Mouse (Mus musculus) bone marrow, adult 2 months (tissue): ENCODE data around the gene E330017A01Rik. TPM values are rescaled to one million over a fixed set of nuclear protein-coding genes. Genes with fewer than 3 reads are reported as not detected.

Experiments
- H3K27ac ChIP-seq: fragments of 200-500 bp; 2 replicates; pipeline ENCODE4 v1.5.1; 2012; ENCODE audit warnings: low read depth, mild to moderate bottlenecking, control low read depth, inconsistent platforms, low read length; ENCODE audit not compliant: control insufficient read depth, poor library complexity, insufficient read depth
- H3K4me1 ChIP-seq: fragments of 200-500 bp; 2 replicates; pipeline ENCODE4 v1.6.1; 2011; ENCODE audit warnings: low read length; ENCODE audit not compliant: control insufficient read depth, insufficient read depth
- H3K4me3 ChIP-seq: fragments of 200-500 bp; replicated peaks from 2 replicates; pipeline ENCODE3; 2011; ENCODE audit warnings: mild to moderate bottlenecking, low read depth, low read length, control low read depth; ENCODE audit not compliant: control insufficient read depth
- CTCF ChIP-seq: fragments of 200-500 bp; IDR thresholded peaks from 2 replicates; pipeline ENCODE4 v1.5.1; 2011; ENCODE audit warnings: low read length, control low read depth; ENCODE audit not compliant: control insufficient read depth, insufficient read depth
- POLR2A ChIP-seq: fragments of 200-500 bp; IDR thresholded peaks from 2 replicates; pipeline ENCODE4 v1.6.1; 2011; ENCODE audit warnings: low read depth, mild to moderate bottlenecking, control low read depth, low read length, borderline replicate concordance; ENCODE audit not compliant: control insufficient read depth
- WGBS: fragments of 180-500 bp; shearing (Covaris S2); methylation state at CpG from one replicate; pipeline ENCODE4 v1.1.7; 2018; 5-methylcytosine and 5-hydroxymethylcytosine counted together
- polyA plus RNA-seq: library from polyadenylated mRNA; stranded (reverse); fragments of >200 nt; gene quantifications from 2 replicates; pipeline ENCODE4 v1.2.4, GENCODE M21; 2011; ENCODE audit warnings: low replicate concordance; ENCODE audit not compliant: missing spikeins, insufficient read depth, insufficient read length

Gene E330017A01Rik
- not detected in 2 replicates for polyA plus RNA-seq

- TF ChIP-seq CTCF = no peak
- TF ChIP-seq POLR2A = no peak
- Histone ChIP-seq H3K27ac (no peak within 1 kb of the TSS), H3K4me1 (no peaks in the 10 kb centered on the region), H3K4me3 (no peak within 1 kb of the TSS)
- 48% methylated on average over 3 of the region's 3 CpGs for WGBS
These were observed at the start of gene E330017A01Rik for GRCm38 (mm10) chr16:58638689-58639175. TSS of gene E330017A01Rik (minus strand) at chr16:58638739.

DNA sequence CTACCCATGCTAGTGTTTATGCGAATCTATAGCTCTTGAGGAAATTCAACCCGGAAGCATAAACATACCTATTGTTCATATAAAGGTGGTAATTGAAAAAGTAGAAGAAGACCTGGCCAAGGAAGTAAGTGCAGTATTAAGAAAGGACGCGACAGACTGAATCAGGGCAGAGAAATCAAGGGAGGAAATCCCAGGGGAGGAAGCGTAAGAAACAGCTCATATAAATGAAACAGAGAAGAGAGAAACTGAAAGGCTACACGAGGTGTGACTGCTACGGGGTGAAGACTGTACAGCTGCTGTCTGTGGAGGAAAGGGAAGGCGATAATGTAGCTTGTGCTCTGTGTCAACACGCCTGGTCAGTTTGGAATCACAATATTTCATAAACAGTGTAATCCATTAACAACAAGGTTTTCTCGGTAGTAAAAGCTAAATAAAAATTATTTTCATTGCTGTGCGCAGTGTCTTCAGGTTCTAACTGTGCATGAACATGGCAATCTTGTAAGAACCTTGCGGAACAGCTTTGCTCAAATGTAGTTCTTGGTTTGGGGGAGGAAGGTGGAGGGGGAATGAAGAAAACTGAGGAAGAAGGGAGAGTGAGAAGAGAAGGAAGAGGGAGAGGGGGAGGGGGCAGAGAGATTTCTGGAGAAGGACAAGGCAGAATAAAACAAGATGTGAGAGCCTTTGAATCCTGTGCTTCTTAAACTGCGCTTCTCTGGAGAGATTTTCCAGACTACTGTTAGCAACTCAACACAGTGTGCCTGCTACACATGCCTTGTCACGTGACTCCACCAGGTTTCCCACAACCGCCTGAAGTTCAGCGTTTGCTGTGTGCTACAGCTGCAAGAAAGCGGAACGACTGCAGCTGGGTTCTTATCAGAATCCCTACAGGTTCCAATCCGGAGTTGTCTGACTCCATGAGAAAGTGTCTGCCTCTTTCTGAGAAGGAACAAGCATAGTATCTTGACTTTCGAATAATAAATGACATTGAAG, 47.3 kb upstream of the E330017A01Rik start:
- TF ChIP-seq POLR2A (no peak), CTCF (no peak)
- H3K4me3 ChIP-seq = peak overlapping the region; percentile 40
- H3K4me1 ChIP-seq = no peaks in the 10 kb centered on the region; the same call in 1 of the 2 replicates
- H3K27ac ChIP-seq = peak overlapping the region; percentile 61
- WGBS = 26% methylated on average over 20 of the region's 20 CpGs

- H3K27ac ChIP-seq = no peak overlapping the region
- H3K4me3 ChIP-seq = no peak overlapping the region
- TF ChIP-seq POLR2A = no peak
- no peak for TF ChIP-seq CTCF
- H3K4me1 ChIP-seq = no peaks in the 10 kb centered on the region; the same call in 1 of the 2 replicates
These were observed 46.0 kb upstream of the E330017A01Rik start for GRCm38 (mm10) chr16:58684537-58684936.

DNA sequence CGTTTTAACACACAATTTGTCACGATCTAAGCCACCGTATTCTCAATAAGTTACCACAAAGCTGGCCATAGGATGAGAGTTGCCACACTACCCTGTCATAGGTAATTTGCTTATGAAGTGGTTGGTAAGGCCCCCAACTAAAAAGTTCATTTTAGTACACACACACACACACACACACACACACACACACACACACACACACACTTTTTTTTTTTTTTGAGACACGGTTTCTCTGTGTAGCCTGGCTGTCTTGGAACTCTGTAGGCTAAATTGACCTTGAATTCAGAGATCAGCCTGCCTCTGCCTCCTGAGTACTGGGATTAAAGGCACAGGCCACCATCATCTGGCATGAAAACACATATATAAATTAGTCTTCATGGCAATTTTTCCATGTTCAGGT, 45.4 kb upstream of the E330017A01Rik start:
- Histone ChIP-seq H3K27ac (no peak overlapping the region), H3K4me1 (no peaks in the 10 kb centered on the region; the same call in 1 of the 2 replicates), H3K4me3 (no peak overlapping the region)
- 86% methylated on average over 4 of the region's 4 CpGs for WGBS
- TF ChIP-seq POLR2A (no peak), CTCF (no peak)

- Histone ChIP-seq H3K27ac (no peak overlapping the region), H3K4me3 (no peak overlapping the region), H3K4me1 (no peaks in the 10 kb centered on the region; the same call in 1 of the 2 replicates)
- TF ChIP-seq POLR2A (no peak), CTCF (no peak)
- 92% methylated on average over 7 of the region's 7 CpGs for WGBS
These were observed 44.3 kb upstream of the E330017A01Rik start for GRCm38 (mm10) chr16:58682870-58683269.

GRCm38 (mm10) chr16:58682046-58682445, 43.5 kb upstream of the E330017A01Rik start:
- Histone ChIP-seq H3K4me3 (no peak overlapping the region), H3K27ac (no peak overlapping the region), H3K4me1 (no peaks in the 10 kb centered on the region; the same call in 1 of the 2 replicates)
- TF ChIP-seq CTCF = no peak
- TF ChIP-seq POLR2A = no peak
- 89% methylated on average over 6 of the region's 6 CpGs for WGBS

DNA sequence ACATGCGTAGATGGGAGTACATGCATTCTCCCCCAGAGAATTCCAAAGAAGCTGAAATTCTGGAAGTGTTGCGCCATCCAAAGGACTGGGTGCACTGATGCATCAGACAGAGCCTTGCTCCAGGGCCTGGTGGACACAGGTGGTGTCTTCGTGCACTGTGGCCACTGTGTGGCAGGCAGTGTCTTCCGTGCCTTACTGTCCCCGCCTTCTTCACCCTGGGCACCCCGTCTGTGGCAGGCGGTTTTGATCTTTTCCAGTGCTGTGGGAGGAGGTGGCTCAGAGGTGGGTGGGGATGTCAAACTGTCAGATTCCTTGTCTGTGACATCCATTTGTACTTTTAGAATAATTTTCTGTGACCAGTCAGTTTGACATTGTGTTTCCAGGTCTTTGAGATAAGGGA, 40.1 kb upstream of the E330017A01Rik start:
- Histone ChIP-seq H3K4me1 (no peaks in the 10 kb centered on the region; the same call in 1 of the 2 replicates), H3K4me3 (no peak overlapping the region), H3K27ac (no peak overlapping the region)
- TF ChIP-seq POLR2A (no peak), CTCF (peak; percentile 25; the same call in 1 of the 2 replicates)
- 70% methylated on average over 7 of the region's 7 CpGs for WGBS

DNA sequence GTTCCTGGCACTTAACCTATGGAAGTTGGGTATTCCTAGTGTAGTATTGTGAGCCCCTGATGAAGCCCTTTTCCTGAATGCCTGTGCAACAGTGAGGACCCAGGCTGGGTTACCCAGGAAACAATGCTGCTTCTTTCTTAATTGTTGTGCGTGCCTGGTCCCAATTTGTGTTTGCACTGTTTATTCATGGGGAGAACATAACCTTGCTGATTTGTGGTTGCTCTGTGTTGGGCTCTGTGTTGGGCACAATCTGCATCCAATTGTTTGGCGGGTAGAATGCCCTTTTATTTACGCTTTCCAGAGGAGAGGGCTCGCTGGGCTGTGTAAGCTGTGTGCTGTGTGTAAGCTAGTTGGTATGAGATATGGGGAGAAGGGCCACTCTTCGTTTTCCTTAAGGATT, 39.0 kb upstream of the E330017A01Rik start:
- WGBS = 93% methylated on average over 5 of the region's 5 CpGs
- TF ChIP-seq CTCF (no peak), POLR2A (no peak)
- no peak overlapping the region for H3K4me3 ChIP-seq
- H3K4me1 ChIP-seq = no peaks in the 10 kb centered on the region; the same call in 1 of the 2 replicates
- H3K27ac ChIP-seq = no peak overlapping the region
